In the genomic region with DNA sequence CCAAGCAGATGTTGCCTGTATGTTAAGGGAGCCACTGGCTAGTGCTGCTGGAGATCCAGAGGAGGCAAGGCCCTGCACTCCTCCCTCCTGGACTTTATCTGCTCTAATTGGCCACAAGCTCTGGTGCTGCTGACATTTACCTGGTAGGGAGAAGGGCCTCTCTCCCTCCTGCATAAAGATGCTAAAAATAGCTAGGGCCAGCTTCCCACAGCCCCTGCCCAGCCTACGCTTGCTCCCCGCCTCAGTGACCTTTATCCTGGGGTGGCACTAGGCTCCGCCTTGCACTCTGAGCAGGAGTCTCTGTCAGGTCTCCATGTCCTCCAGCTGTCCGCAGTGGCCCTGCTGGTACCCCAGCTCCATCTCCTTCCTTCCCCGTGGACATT, we compare ENCODE assay signal across 11 mouse cellular contexts. TPM values are rescaled to one million over a fixed set of nuclear protein-coding genes. Genes with fewer than 3 reads are reported as not detected.
DNase-seq lines count a peak whose midpoint lies in the region; ATAC-seq and TF ChIP-seq lines count a peak whose summit lies in the region.
"Had no signal": no experiment of that assay in that cellular context is flagged by ENCODE, and none has a peak within 500 bp of the region (broad histone marks: within the 10 kb centered on the region; RNA-seq: fewer than 3 reads in every experiment).

No protein-coding gene starts in this region.

- H3K9me3 ChIP-seq in midbrain, embryonic 10.5 days (replicated peaks), result no peaks in the 10 kb centered on the region
- H3K9me3 ChIP-seq in midbrain, postnatal 0 days (ENCODE audit: low read length), result no peaks in the 10 kb centered on the region

- ATAC-seq in midbrain, postnatal 0 days (ENCODE audit: low FRiP score), result no peak
- ATAC-seq in erythroblast, adult 5-6 weeks (replicated peaks; ENCODE audit: low FRiP score, poor library complexity, severe bottlenecking), result no peak
- ATAC-seq: forebrain, embryonic 14.5 days; hindbrain, postnatal 0 days had no signal

- peak overlapping the region; percentile 17; the same call in 1 of the 2 replicates for H3K27ac ChIP-seq in midbrain, embryonic 10.5 days (replicated peaks)
- H3K27ac ChIP-seq in midbrain, postnatal 0 days (ENCODE audit: low read depth, low read length), result no peak overlapping the region
- H3K27ac ChIP-seq: hindbrain, postnatal 0 days; macrophage had no signal

- H3K4me3 ChIP-seq in midbrain, embryonic 10.5 days, result no peak overlapping the region
- no peak overlapping the region for H3K4me3 ChIP-seq in midbrain, postnatal 0 days (ENCODE audit: low read depth, low read length)

- peak; percentile 74 for DNase-seq in gastrocnemius, adult 18-20 months (ENCODE audit: low spot score)
- DNase-seq in gastrocnemius, postnatal 14 days, result no peak
- no peak for DNase-seq in midbrain, embryonic 10.5 days (ENCODE audit: low spot score)
- DNase-seq in midbrain, postnatal 0 days (ENCODE audit: low spot score), result no peak
- DNase-seq in kidney, postnatal 14 days, result peak; percentile 74
- DNase-seq in testis, postnatal 10 days (ENCODE audit: low spot score), result no peak
- no peak for DNase-seq in thymus, adult 18-20 months

- intact Hi-C loops in gastrocnemius, postnatal 14 days (cut with DNase I; ENCODE audit: low total_unique reads), result no loop called here

- peaks cover 67% of the 10 kb centered on the region for H3K4me1 ChIP-seq in midbrain, embryonic 10.5 days
- peaks cover 14% of the 10 kb centered on the region; the same call in 1 of the 2 replicates for H3K4me1 ChIP-seq in midbrain, postnatal 0 days (ENCODE audit: insufficient read depth, low read length)

- 94% methylated on average over 5 of the region's 5 CpGs for WGBS in midbrain, embryonic 10.5 days
- 87% methylated on average over 5 of the region's 5 CpGs for WGBS in midbrain, postnatal 0 days

- no peaks in the 10 kb centered on the region for H3K27me3 ChIP-seq in midbrain, embryonic 10.5 days (ENCODE audit: low read depth, poor library complexity, severe bottlenecking)
- H3K27me3 ChIP-seq in midbrain, postnatal 0 days (ENCODE audit: insufficient read depth, low read length), result no peaks in the 10 kb centered on the region

- no peak overlapping the region for H3K4me2 ChIP-seq in midbrain, postnatal 0 days (ENCODE audit: low read depth, low read length, poor library complexity, severe bottlenecking)

- TF ChIP-seq CTCF in midbrain, postnatal 0 days (IDR thresholded peaks at IDR 0.05), result no peak

- H3K36me3 ChIP-seq in midbrain, embryonic 10.5 days, result peaks cover 86% of the 10 kb centered on the region
- peaks cover 21% of the 10 kb centered on the region for H3K36me3 ChIP-seq in midbrain, postnatal 0 days (ENCODE audit: insufficient read depth, low read length)

- H3K9ac ChIP-seq in midbrain, postnatal 0 days (replicated peaks; ENCODE audit: low read length, poor library complexity, severe bottlenecking), result no peak overlapping the region

RNA-seq across cellular contexts. Expression of a gene that starts 49.8 kb away (rescaled TPM):
- total RNA-seq in gastrocnemius, adult 18-20 months (2021), result 10 to 100 TPM; 26.6 to 28.6 TPM
- total RNA-seq in gastrocnemius, postnatal 14 days (2021), result 10 to 100 TPM; 30.3 to 36.0 TPM
- polyA plus RNA-seq in midbrain, embryonic 10.5 days (2016; fragmentation: Nextera tagmentation; extraction: Ambion mirVana), result 42.2 and 55.8 TPM in 2 replicates
- total RNA-seq in midbrain, postnatal 0 days (2014; rRNA removed), result 130 and 134 TPM in 2 replicates
- 44.0 and 51.7 TPM in 2 replicates for polyA plus RNA-seq in midbrain, postnatal 0 days (2015; fragmentation: Nextera tagmentation; extraction: Ambion mirVana)
- total RNA-seq in erythroblast, adult 5-6 weeks (2015; ENCODE audit: low replicate concordance), result 20.6 and 25.3 TPM in 2 replicates
- total RNA-seq in erythroblast, adult 5-6 weeks (2017; ENCODE audit: low replicate concordance), result 1.4 and 12.3 TPM in 2 replicates

Comparison
In these comparisons a context has a peak if more than half of its experiments do, and no peak if none do; other contexts are left out.
1. DNase-seq: peak in gastrocnemius, adult 18-20 months (single experiment) and kidney, postnatal 14 days (single experiment); none in gastrocnemius, postnatal 14 days (single experiment), midbrain, embryonic 10.5 days (single experiment), midbrain, postnatal 0 days (single experiment), testis, postnatal 10 days (single experiment) and thymus, adult 18-20 months (0 of 2).